Mouse (Mus musculus): ENCODE data around the gene Ambra1.

The Ambra1 gene

GRCm38 (mm10) chr2:91934826-91935525 is 205.0 kb downstream of the Ambra1 start:
- no peak for DNase-seq (ENCODE audit: low spot score in 2 of 2)

- no peak for DNase-seq (ENCODE audit: low spot score in 2 of 2)
Measured at GRCm38 (mm10) chr2:91936154-91936553, 206.2 kb downstream of the Ambra1 start.

GRCm38 (mm10) chr2:91939303-91939935 is 209.5 kb downstream of the Ambra1 start:
- DNase-seq (ENCODE audit: low spot score in 2 of 2): no peak

GRCm38 (mm10) chr2:91942356-91942755 is 212.4 kb downstream of the Ambra1 start:
- DNase-seq (ENCODE audit: low spot score in 2 of 2): no peak

- peak; percentile 63 to 75 for DNase-seq (ENCODE audit: low spot score in 2 of 2)
Measured at GRCm38 (mm10) chr2:91944170-91944950, 214.4 kb downstream of the Ambra1 start.

- no peak for DNase-seq (ENCODE audit: low spot score in 2 of 2)
Measured at GRCm38 (mm10) chr2:91945483-91945882, 215.5 kb downstream of the Ambra1 start, which contains the start of gene Gm9821. TSS of gene Gm9821 (plus strand) at chr2:91945703.

- DNase-seq (ENCODE audit: low spot score in 2 of 2): no peak
Measured at GRCm38 (mm10) chr2:91946836-91947235, 216.9 kb downstream of the Ambra1 start.

GRCm38 (mm10) chr2:91947397-91948150 is 217.6 kb downstream of the Ambra1 start:
- DNase-seq (ENCODE audit: low spot score in 2 of 2): no peak

GRCm38 (mm10) chr2:91948151-91948509 is 218.2 kb downstream of the Ambra1 start:
- no peak for DNase-seq (ENCODE audit: low spot score in 2 of 2)

- no peak for DNase-seq (ENCODE audit: low spot score in 2 of 2)
Measured at GRCm38 (mm10) chr2:91948792-91949241, 218.9 kb downstream of the Ambra1 start.

GRCm38 (mm10) chr2:91949411-91950274 is 219.7 kb downstream of the Ambra1 start:
- DNase-seq (ENCODE audit: low spot score in 2 of 2): peak in 1 of 2 experiments; percentile 30

- DNase-seq (ENCODE audit: low spot score in 2 of 2): peak in 1 of 2 experiments; percentile 31
Measured at GRCm38 (mm10) chr2:91950275-91951085, 220.5 kb downstream of the Ambra1 start.

- DNase-seq (ENCODE audit: low spot score in 2 of 2): no peak
Measured at GRCm38 (mm10) chr2:91953825-91954224, 223.9 kb downstream of the Ambra1 start.

- no peak for DNase-seq (ENCODE audit: low spot score in 2 of 2)
Measured at GRCm38 (mm10) chr2:91955121-91955591, 225.2 kb downstream of the Ambra1 start.

GRCm38 (mm10) chr2:91955875-91956274 is 225.9 kb downstream of the Ambra1 start:
- DNase-seq (ENCODE audit: low spot score in 2 of 2): no peak

GRCm38 (mm10) chr2:91957096-91957495 is 227.2 kb downstream of the Ambra1 start:
- no peak for DNase-seq (ENCODE audit: low spot score in 2 of 2)

GRCm38 (mm10) chr2:91958049-91958448 is 228.1 kb downstream of the Ambra1 start:
- DNase-seq (ENCODE audit: low spot score in 2 of 2): no peak

- peak in 1 of 2 experiments; percentile 43 for DNase-seq (ENCODE audit: low spot score in 2 of 2)
Measured at GRCm38 (mm10) chr2:91958701-91959457, 228.9 kb downstream of the Ambra1 start.

All from spleen, postnatal 14 days (tissue).